Mouse (Mus musculus) spleen, adult 2 months (tissue): ENCODE data around the gene Gm49450. TPM values are rescaled to one million over a fixed set of nuclear protein-coding genes. Genes with fewer than 3 reads are reported as not detected.

ENCODE experiments used
- DNase-seq, 2 experiments: peaks; one replicate each; pipeline versions ENCODE4 v3.0.0 to v3.0.0-alpha.2; 2012 to 2021; ENCODE audit warnings: low spot score in 2 of 2, low read depth in 1 of 2
- H3K27ac ChIP-seq: fragments of 200-500 bp; 2 replicates; pipeline ENCODE4 v1.5.1; 2012; ENCODE audit warnings: low read length, inconsistent platforms; ENCODE audit not compliant: insufficient read depth
- H3K27me3 ChIP-seq: fragments of 200-500 bp; 2 replicates; pipeline ENCODE4 v1.6.1; 2012; ENCODE audit warnings: mild to moderate bottlenecking, moderate library complexity, low read length, inconsistent platforms; ENCODE audit not compliant: control insufficient read depth, insufficient read depth
- H3K36me3 ChIP-seq: fragments of 200-500 bp; 2 replicates; pipeline ENCODE4 v1.6.1; 2012; ENCODE audit warnings: mild to moderate bottlenecking, low read length, inconsistent platforms; ENCODE audit not compliant: control insufficient read depth, insufficient read depth
- H3K4me1 ChIP-seq: fragments of 200-500 bp; 2 replicates; pipeline ENCODE4 v1.6.1; 2011; ENCODE audit warnings: inconsistent platforms; ENCODE audit not compliant: control insufficient read depth, insufficient read depth, insufficient read length
- H3K4me3 ChIP-seq: fragments of 200-500 bp; 2 replicates; pipeline ENCODE4 v1.5.1; 2011; ENCODE audit warnings: mild to moderate bottlenecking, inconsistent platforms; ENCODE audit not compliant: insufficient read depth, insufficient read length; ENCODE audit errors: extremely low read depth
- CTCF ChIP-seq: fragments of 200-500 bp; IDR thresholded peaks from 2 replicates; pipeline ENCODE4 v1.5.1; 2011; ENCODE audit warnings: mild to moderate bottlenecking, inconsistent platforms; ENCODE audit not compliant: insufficient read depth, insufficient read length, insufficient replicate concordance; ENCODE audit errors: extremely low read depth
- POLR2A ChIP-seq: fragments of 200-500 bp; IDR thresholded peaks from 2 replicates; pipeline ENCODE4 v1.6.1; 2011; ENCODE audit warnings: low read depth, low read length, inconsistent platforms
- WGBS: fragments of 180-500 bp; shearing (Covaris S2); methylation state at CpG from one replicate; pipeline ENCODE4 v1.1.7; 2018; 5-methylcytosine and 5-hydroxymethylcytosine counted together
- polyA plus RNA-seq: library from polyadenylated mRNA; depleted of rRNA; stranded (reverse); fragments of >200 nt; gene quantifications from 2 replicates; pipeline ENCODE4 v1.2.3, GENCODE M21; 2012; rRNA removed

Gm49450 gene
- polyA plus RNA-seq, 1 experiment: 16.3 TPM

DNA sequence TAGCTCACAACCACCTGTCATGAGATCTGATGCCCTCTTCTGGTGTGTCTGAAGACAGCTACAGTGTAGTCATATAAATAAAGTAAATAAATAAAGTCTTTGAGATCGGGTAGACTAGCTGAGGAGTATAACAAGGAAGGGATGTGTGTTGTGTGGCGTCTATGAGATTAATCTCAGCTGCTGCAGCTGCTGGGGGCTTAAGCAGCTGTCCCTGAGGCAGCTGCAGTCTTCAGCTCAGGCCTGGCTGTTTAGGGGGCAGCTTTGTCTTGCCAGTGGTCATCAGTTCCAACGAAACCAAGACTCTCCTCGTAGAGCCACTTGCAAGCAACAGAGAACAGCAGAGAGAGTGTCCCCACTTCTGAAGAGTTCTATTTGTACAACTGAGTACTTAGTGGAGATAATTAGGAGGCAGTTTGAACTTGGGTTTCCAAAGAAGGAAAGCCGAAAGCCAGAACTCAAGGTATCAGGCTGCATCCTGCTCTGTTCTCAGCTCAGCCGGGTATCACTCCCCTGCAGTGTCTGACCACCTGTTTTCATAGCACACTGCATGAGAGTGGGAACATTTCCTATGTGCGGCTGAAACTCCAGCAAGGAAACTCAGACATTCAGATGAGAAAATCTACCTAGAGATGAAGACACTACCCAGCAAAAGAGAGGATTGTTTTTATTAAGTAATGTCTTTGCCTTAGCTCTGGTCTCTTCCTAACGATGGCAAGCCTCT lies 66.5 kb downstream of the Gm49450 start:
- no peaks in the 10 kb centered on the region for H3K36me3 ChIP-seq
- no peak for TF ChIP-seq CTCF
- no peak for TF ChIP-seq POLR2A
- DNase-seq: no peak
- WGBS: 78% methylated on average over 8 of the region's 8 CpGs
- H3K27me3 ChIP-seq: no peaks in the 10 kb centered on the region
- no peak overlapping the region for H3K27ac ChIP-seq
- H3K4me1 ChIP-seq: no peaks in the 10 kb centered on the region
- H3K4me3 ChIP-seq: no peak overlapping the region

DNA sequence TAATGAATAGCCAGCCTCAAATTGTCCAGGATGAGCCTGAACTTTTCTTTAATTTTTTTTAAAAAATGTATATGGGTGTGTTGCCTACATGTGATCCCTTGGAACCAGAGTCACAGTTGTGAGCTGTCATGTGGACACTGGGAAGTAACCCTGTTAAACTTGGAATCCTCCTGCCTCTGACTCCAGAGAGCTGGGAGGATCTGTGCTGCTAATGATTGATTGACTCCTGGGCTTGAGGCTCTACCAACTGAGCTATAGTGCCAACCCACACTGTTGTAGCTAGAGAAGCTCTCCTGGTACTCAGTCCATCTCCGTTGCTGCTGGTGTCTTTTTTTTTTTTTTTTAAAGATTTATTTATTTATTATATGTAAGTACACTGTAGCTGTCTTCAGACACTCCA lies 69.2 kb downstream of the Gm49450 start:
- TF ChIP-seq POLR2A: no peak
- TF ChIP-seq CTCF: no peak
- H3K27me3 ChIP-seq: no peaks in the 10 kb centered on the region
- WGBS: 95% methylated on average over 1 of the region's 1 CpGs
- H3K36me3 ChIP-seq: no peaks in the 10 kb centered on the region
- no peak overlapping the region for H3K27ac ChIP-seq
- H3K4me1 ChIP-seq: peaks cover 3% of the 10 kb centered on the region; the same call in 1 of the 2 replicates
- DNase-seq: no peak
- H3K4me3 ChIP-seq: no peak overlapping the region

DNA sequence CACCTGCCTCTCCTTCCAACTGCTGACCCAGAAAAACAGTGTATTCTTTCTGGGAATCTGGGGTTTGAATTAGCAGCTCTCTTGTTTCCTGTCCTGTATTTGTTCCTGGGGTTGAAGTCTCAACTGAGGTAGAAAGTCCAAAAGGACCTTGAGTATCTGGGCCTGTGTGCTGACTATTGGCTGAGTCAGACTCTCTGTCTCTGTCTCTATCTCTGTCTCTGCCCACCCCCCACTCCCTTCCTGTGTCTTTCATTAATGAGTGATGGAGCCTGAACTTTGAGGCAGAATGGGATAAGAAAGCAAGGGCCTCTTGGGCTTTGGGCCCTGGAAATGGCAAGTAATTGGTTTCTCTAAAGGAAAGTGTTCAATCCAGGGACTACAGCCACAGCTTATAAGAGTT lies 69.7 kb downstream of the Gm49450 start:
- no peak for TF ChIP-seq CTCF
- TF ChIP-seq POLR2A: no peak
- DNase-seq: no peak
- Histone ChIP-seq H3K36me3 (no peaks in the 10 kb centered on the region), H3K27me3 (no peaks in the 10 kb centered on the region), H3K4me1 (peaks cover 3% of the 10 kb centered on the region; the same call in 1 of the 2 replicates), H3K27ac (no peak overlapping the region), H3K4me3 (no peak overlapping the region)

Other genes starting within 250 kb of the Gm49450 start
- not detected in 2 replicates for gene Ccdc65, start 245.3 kb downstream of the Gm49450 start, polyA plus RNA-seq
- gene Fkbp11, start 225.4 kb downstream of the Gm49450 start, polyA plus RNA-seq: 16.7 and 18.1 TPM in 2 replicates
- 65.2 and 70.5 TPM in 2 replicates for gene Arf3, start 190.3 kb downstream of the Gm49450 start, polyA plus RNA-seq
- gene Wnt10b, start 175.4 kb downstream of the Gm49450 start, polyA plus RNA-seq: 0.78 and 0.93 TPM in 2 replicates
- not detected in 2 replicates for gene Wnt1, start 163.7 kb downstream of the Gm49450 start, polyA plus RNA-seq
- 0.20 and 0.39 TPM in 2 replicates for gene Ddn, start 144.1 kb downstream of the Gm49450 start, polyA plus RNA-seq
- gene Prkag1, start 122.0 kb downstream of the Gm49450 start, polyA plus RNA-seq: 42.2 and 45.1 TPM in 2 replicates
- gene Kmt2d, start 82.3 kb downstream of the Gm49450 start, polyA plus RNA-seq: 55.6 and 58.7 TPM in 2 replicates
- 5.4 and 6.0 TPM in 2 replicates for gene Rhebl1, start 59.0 kb downstream of the Gm49450 start, polyA plus RNA-seq
- 1.6 and 2.3 TPM in 2 replicates for gene Dhh, start 55.0 kb downstream of the Gm49450 start, polyA plus RNA-seq
- 112 and 191 TPM in 2 replicates for gene Lmbr1l, start 35.3 kb downstream of the Gm49450 start, polyA plus RNA-seq
- 694 and 1,212 TPM in 2 replicates for gene Tuba1b, start 19.0 kb downstream of the Gm49450 start, polyA plus RNA-seq
- 116 and 126 TPM in 2 replicates for gene Tuba1a, start 152 bp upstream of the Gm49450 start, polyA plus RNA-seq
- gene Tuba1c, start 76.3 kb upstream of the Gm49450 start, polyA plus RNA-seq: 119 and 126 TPM in 2 replicates
- gene Prph, start 101.6 kb upstream of the Gm49450 start, polyA plus RNA-seq: 0.99 and 1.4 TPM in 2 replicates
- gene Troap, start 121.0 kb upstream of the Gm49450 start, polyA plus RNA-seq: 5.9 and 7.5 TPM in 2 replicates
- gene C1ql4, start 134.3 kb upstream of the Gm49450 start, polyA plus RNA-seq: not detected in 2 replicates
- 0.35 and 0.60 TPM in 2 replicates for gene Dnajc22, start 139.6 kb upstream of the Gm49450 start, polyA plus RNA-seq
- gene Spats2, start 172.4 kb upstream of the Gm49450 start, polyA plus RNA-seq: 1.5 and 2.2 TPM in 2 replicates